Mouse (Mus musculus) megakaryocyte, embryonic 14.5 days (primary cell): Measurements from ENCODE around the gene Snph.

Source experiments
- FLI1 ChIP-seq: IDR thresholded peaks from 2 replicates; pipeline ENCODE4 v1.6.1; 2012; ENCODE audit warnings: low read length, inconsistent platforms, mixed read lengths
- GATA1 ChIP-seq: IDR thresholded peaks from 3 replicates; pipeline ENCODE4 v1.6.1; 2012; ENCODE audit warnings: mixed read lengths, low read length, inconsistent platforms, borderline replicate concordance

GRCm38 (mm10) chr2:151586807-151587206 is 45.6 kb downstream of the Snph start:
- TF ChIP-seq GATA1: no peak
- no peak for TF ChIP-seq FLI1
